Mouse (Mus musculus) olfactory bulb, adult 2 months (tissue): ENCODE results near the gene Gpr162. TPM values are rescaled to one million over a fixed set of nuclear protein-coding genes. Genes with fewer than 3 reads are reported as not detected.

Source experiments
- H3K27ac ChIP-seq: fragments of 200-500 bp; 2 replicates; pipeline ENCODE4 v1.5.1; 2012; ENCODE audit warnings: low read depth, low read length; ENCODE audit not compliant: insufficient read depth
- H3K4me1 ChIP-seq: fragments of 200-500 bp; 2 replicates; pipeline ENCODE4 v1.6.1; 2012; ENCODE audit warnings: low read length; ENCODE audit not compliant: control insufficient read depth, insufficient read depth
- H3K4me3 ChIP-seq: fragments of 200-500 bp; 2 replicates; pipeline ENCODE4 v1.5.1; 2012; ENCODE audit warnings: mild to moderate bottlenecking, low read depth, low read length, moderate library complexity; ENCODE audit not compliant: insufficient read depth
- CTCF ChIP-seq: fragments of 200-500 bp; IDR thresholded peaks from 2 replicates; pipeline ENCODE4 v1.5.1; 2012; ENCODE audit warnings: low read depth, mild to moderate bottlenecking, low read length, moderate library complexity; ENCODE audit not compliant: insufficient read depth
- POLR2A ChIP-seq: fragments of 200-500 bp; IDR thresholded peaks from 2 replicates; pipeline ENCODE4 v1.6.1; 2012; ENCODE audit warnings: mild to moderate bottlenecking, low read depth, low read length, moderate library complexity; ENCODE audit not compliant: insufficient read depth
- WGBS: fragments of 180-500 bp; shearing (Covaris S2); methylation state at CpG from one replicate; pipeline ENCODE4 v1.1.7; 2018; 5-methylcytosine and 5-hydroxymethylcytosine counted together
- polyA plus RNA-seq: library from polyadenylated mRNA; stranded (reverse); fragments of >200 nt; gene quantifications from 2 replicates; pipeline ENCODE4 v1.2.4, GENCODE M21; 2012; ENCODE audit warnings: low replicate concordance; ENCODE audit not compliant: missing spikeins, insufficient read depth, insufficient read length

Gpr162 gene
- polyA plus RNA-seq, 1 experiment = not detected

DNA sequence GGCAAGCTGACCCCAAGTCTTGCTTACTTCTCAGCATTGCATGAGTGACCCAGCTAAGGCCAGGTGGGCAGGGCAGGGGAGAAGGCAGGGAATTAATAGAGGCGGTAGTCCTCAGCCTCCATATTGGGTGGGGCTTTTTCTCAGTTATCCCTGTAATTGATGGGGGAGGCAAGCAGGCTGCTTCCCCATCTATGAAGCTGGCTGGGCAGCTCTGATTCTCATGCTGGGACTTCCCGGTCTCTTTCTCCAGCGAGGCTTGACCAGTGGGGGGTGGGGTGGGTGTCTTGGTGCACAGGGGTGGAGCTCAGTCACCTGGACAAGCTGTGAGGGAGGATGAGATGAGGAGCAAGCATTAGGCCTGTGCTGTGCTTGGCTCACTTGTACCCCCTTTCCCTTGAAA is 2.0 kb downstream of the Gpr162 start:
- Histone ChIP-seq H3K4me1 (peaks cover 55% of the 10 kb centered on the region), H3K27ac (peak overlapping the region; percentile 65), H3K4me3 (peak overlapping the region; percentile 73)
- TF ChIP-seq CTCF = no peak
- WGBS = 23% methylated on average over 3 of the region's 3 CpGs

DNA sequence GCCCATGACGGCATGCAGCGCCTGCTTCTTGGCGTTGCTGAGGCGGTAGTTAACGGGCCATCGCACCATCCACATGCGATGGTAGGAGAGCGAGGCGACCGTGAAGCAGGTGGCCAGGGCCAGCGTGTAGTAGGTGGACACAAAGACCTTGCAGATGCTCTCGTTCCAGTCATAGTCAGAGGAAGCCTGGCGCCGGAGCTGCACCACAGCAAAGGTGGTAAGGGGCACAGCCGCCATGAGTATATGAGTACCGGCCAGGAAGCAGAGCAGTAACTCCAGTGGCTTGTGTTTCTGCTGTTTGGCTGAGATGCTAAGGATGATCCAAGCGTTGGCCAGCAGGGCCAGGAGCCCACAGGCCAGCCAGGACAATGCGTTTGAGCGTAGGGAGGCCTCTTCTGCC is 2.5 kb downstream of the Gpr162 start:
- peak overlapping the region; percentile 22 for H3K4me3 ChIP-seq
- H3K4me1 ChIP-seq = peaks cover 55% of the 10 kb centered on the region
- H3K27ac ChIP-seq = peak overlapping the region; percentile 41
- WGBS = 57% methylated on average over 19 of the region's 19 CpGs
- TF ChIP-seq CTCF (no peak), POLR2A (no peak)

DNA sequence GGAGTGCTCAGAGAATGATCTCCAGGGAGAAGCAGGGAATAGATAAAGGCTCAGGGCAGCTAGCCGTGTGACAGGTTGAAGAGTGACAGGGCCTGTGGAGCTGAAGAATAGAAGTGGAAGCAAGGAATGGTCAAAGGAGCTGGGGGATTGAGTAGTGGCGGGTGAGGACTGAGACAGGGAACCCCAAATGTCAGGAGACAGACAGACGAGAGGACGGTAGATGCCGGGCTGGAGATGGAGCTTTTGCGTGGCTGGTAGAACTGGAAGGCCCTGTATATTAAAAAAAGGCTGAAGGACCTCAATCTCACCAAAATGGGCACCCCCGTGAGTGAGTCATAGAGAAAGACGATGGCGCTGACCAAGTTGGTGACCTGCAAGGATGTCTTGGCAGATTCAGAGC is 3.3 kb downstream of the Gpr162 start:
- TF ChIP-seq CTCF = no peak
- no peak for TF ChIP-seq POLR2A
- 55% methylated on average over 9 of the region's 9 CpGs for WGBS
- Histone ChIP-seq H3K4me3 (no peak overlapping the region), H3K27ac (no peak overlapping the region; the same call in 1 of the 2 replicates), H3K4me1 (peaks cover 53% of the 10 kb centered on the region)

DNA sequence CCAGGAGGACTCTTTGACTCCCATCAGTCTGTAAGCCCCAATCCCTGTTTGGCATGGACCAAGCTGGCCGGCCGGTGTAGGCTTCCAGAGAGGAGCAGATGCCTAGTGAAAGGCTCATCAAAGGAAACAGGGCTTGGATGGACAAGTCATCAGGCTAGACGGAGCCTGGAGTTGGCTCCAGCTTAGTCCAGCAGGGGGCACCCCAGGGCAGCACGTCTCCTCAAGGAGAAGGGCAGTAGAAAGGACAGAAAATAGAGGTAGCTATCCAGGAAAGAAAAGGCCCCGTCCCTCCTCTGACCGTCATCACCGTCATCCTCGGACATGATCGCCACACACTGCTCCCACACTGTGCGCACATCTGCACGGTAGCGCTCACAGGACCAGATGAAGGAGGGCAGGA is 4.1 kb downstream of the Gpr162 start:
- WGBS = 5% methylated on average over 12 of the region's 12 CpGs
- Histone ChIP-seq H3K4me1 (peaks cover 53% of the 10 kb centered on the region), H3K4me3 (peak overlapping the region; percentile 15), H3K27ac (peak overlapping the region; percentile 76)
- TF ChIP-seq CTCF (peak; percentile 80), POLR2A (no peak)

DNA sequence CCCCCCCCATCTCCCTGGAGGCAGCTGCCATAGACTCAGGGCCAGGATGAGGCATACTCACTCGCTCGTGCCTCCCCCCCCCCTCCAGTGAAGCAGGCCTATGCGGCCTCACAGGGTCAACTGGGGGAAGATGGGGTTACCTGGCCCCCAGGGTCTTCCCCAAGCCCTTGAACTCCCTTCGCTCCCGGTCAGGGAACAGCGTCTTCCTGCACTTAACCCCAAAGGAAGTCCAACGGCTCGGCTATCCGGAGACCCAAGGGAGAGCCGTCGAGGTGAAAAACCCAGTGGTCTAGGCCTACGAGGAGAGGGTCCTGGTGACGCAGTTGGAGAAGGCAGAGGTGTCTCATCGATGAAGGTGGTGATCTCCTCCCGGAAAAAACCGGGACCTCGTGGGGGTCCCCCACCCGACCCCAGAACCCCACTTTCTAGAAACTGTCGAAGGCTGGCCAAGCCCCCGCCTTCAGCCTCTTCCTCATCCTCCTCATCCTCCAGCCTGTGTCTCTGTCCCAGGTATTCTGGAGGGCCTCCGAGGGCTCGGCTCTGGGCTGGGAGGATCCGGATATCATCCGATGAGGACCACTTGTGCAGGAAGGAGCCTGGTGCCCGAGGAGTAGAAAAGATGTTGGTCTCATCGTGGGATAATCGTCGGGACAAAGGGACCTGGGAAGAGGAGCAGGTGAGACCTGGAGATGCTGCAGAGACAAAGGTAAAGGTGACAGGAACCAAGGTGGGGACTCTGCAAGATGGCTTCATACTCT is 5.0 kb downstream of the Gpr162 start:
- Histone ChIP-seq H3K4me3 (no peak overlapping the region), H3K27ac (no peak overlapping the region), H3K4me1 (peaks cover 52% of the 10 kb centered on the region)
- 77% methylated on average over 28 of the region's 28 CpGs for WGBS
- TF ChIP-seq POLR2A (no peak), CTCF (no peak)

DNA sequence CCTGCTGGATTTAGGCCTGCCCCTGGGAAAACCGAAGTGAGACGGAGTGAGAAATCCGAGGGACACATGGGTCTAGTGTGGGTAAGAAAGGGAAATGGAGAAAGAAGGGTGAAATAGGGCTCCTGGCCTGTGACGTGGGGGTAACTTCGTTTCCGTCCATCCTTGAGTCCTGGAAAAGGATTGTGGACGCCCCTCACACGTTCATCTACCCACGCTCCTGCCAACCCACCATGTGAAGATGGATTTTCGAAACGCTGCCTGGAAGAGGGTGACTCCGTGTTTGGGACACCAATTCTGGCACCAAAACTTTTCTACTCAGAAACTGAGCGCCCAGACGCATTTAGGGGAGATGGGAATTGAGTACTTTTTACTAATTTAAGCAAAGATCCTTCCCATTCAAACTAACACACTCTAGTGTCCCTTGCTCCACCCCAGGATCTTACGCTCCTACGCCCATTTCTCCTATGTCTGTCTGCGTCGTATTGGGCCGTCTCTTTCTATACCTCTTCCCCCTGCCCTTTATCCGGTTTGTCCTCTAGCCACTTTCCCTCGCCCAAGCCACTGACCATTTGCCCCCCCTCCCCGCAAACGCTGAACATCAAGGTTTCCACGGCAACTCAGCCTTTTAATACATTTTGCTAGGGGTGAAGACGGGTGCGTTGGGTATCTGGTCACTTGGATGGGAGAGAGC is 5.8 kb downstream of the Gpr162 start:
- Histone ChIP-seq H3K27ac (no peak overlapping the region), H3K4me3 (peak overlapping the region; percentile 61), H3K4me1 (peaks cover 52% of the 10 kb centered on the region)
- TF ChIP-seq CTCF (no peak), POLR2A (no peak)
- WGBS = 16% methylated on average over 26 of the region's 26 CpGs

DNA sequence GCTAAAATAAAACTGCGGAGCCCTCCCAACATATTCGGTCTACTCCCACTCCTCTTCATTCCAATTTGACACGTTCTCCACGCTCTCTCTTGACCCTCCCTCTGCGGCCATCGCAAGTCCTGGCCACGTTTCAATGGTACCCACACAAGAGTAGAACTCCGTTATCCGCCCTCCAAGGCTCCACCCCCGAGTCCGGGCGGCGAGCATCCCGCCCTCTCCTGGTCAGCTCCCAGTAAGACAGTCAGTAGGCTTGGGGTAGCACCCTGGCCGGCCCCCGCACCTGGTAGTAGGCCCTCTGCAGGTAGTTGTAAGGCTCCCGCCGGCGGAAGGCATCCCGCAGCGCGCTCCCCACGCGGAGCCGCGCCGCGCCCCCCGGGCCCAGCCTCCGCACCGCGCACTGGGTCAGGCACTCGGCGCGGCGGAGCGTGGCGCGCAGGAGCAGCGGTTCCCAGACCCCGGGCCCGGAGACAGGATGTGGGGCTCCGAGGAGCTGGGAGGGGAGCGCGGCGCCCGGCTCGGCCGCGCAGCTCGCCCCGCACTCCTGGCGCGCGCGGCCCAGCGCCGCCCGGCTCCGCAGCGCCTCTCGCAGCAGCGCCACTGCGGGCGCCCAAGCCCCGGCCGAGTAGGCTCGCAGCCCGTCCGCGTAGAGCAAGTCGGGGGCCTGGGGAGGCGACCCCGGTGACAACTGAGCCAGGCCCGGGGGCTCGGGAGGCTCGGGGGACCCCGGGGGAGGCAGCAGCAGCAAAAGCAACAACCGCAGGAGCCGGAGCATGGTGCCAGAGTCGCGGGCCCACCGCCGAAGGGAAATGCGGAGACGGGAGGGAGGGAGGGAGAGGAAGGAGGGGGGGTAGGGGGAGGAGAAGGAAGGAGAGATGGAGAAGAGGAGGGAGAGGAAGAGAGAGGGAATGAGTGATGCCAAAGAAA is 6.6 kb downstream of the Gpr162 start, which contains the start of gene P3h3:
P3h3 (minus strand) TSS at position 837 of the 924 bp plus-strand sequence.
- WGBS = under 1% methylated on average over 86 of the region's 86 CpGs
- TF ChIP-seq POLR2A (peak; percentile 62), CTCF (peak; percentile 78)
- peak within 1 kb of the TSS; percentile 78 for H3K27ac ChIP-seq
- peaks cover 52% of the 10 kb centered on the region for H3K4me1 ChIP-seq
- peak within 1 kb of the TSS; percentile 61 for H3K4me3 ChIP-seq

DNA sequence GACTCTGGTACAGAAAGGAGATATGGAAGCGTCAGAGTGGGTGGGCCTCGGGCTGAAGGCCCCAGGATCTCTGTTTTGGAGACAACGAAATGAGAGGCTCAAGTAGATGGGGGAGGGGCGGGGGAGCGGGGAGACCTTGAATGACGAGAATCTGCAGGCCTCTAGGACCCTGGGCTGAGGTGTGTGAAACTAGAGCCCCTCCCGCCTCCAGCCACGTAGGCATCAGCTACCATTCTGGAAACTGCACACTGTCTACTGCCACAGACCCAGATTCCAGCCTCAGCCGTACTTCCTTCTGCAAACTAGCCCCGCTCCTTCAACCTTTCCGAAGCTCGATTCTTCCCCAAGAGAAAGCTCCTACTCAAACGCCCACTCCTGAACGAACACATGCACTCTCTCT is 7.5 kb downstream of the Gpr162 start:
- TF ChIP-seq POLR2A (no peak), CTCF (no peak)
- peak overlapping the region; percentile 78 for H3K27ac ChIP-seq
- 8% methylated on average over 14 of the region's 14 CpGs for WGBS
- peaks cover 45% of the 10 kb centered on the region for H3K4me1 ChIP-seq
- H3K4me3 ChIP-seq = peak overlapping the region; percentile 61

DNA sequence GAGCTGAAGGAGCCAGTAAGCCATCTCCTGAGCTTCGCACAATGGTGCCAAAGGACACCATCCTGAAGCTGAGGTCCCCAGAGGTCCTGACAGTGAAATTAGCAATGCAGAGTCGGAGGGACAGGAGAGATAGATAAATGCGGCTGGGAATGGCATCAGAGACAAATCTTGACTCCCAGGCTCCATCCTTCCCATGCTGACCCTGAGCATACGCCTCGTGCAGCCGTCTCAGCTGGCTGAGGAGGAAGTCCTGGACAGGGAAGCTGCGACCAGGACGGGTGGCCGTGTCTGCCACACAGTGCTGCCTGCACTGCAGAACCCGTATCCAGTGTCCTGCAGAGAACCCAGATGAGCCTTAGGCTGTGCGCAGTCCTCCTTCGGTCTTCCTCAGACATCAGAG is 9.1 kb downstream of the Gpr162 start:
- Histone ChIP-seq H3K4me1 (peaks cover 30% of the 10 kb centered on the region), H3K27ac (no peak overlapping the region), H3K4me3 (no peak overlapping the region)
- TF ChIP-seq POLR2A = no peak
- TF ChIP-seq CTCF = no peak
- 77% methylated on average over 12 of the region's 12 CpGs for WGBS
